Mouse (Mus musculus) CD8-positive naive resting alpha-beta T cell, adult 2 months (primary cell): Measurements from ENCODE around the gene Kcnc3.
A peak's percentile ranks its signal among the peaks of the same experiment; 100 is the strongest.

Experiments used
- DNase-seq, 2 experiments: peaks; one replicate each; pipeline ENCODE4 v3.0.0; 2022; ENCODE audit warnings: low read depth in 2 of 2, low spot score in 2 of 2

Kcnc3 gene

DNA sequence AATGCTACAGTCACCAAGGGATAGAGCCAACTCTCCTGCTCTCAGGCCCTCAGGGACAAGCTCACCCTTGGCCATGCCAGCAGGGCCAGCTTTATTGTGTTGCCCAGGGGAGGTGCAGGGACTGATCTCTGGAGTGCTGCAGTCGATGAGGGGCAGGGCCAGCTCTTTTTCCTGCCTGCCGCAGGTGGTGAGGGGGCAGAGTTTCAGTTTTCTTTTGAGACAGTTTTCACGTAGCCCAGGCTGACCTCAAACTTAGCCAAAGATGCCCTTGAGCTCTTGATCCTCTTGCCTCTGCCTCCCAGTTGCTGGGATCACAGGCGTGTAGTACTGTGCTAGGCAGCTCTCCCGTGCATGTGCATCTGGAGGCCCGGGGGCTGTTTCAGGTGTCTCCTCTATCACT lies 19.5 kb upstream of the Kcnc3 start:
- DNase-seq: no peak

DNA sequence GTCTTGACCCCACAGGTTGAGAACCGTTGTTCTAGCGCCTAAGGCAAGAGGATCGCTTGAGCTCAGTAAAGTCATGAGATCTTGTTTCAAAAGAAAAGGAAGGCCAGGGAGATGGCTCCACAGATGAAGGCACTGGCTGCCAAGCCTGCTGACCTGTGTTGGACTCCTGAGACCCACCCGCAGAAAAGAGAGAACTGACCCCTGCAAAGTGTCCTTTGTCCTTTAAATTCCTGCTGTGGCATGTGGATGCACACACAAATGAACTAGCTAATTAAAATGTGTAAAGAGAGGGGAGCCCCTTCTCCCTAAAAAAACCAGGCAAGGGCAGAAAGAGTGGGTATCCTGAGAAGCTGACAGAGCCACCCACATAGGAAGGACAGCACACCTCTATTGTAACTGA lies 18.7 kb upstream of the Kcnc3 start:
- DNase-seq: no peak

DNA sequence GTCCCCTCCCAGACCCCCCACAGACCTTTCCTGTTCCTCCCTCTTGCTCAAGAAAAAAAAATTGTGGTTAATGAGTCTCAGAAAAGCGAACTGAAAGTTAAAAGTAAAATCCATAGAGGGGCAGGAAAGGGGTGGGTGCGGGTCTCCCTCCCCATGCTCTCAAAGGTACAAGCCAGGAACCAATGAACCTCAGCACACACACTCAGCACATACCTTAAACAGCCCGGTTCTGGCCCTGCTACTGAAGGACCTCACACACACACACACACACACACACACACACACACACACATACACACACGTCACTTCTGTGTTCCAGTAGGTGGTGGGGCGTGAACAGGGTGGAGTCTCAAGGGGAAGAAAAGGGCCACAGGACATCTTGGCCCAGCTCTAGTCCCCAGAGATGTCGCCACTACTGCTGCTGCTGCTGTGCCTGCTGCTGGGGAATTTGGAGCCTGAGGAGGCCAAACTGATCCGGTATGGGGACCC lies 18.2 kb upstream of the Kcnc3 start, which contains the start of gene Napsa:
Napsa (plus strand) TSS at position 168 of the 489 bp plus-strand sequence.
- no peak for DNase-seq

DNA sequence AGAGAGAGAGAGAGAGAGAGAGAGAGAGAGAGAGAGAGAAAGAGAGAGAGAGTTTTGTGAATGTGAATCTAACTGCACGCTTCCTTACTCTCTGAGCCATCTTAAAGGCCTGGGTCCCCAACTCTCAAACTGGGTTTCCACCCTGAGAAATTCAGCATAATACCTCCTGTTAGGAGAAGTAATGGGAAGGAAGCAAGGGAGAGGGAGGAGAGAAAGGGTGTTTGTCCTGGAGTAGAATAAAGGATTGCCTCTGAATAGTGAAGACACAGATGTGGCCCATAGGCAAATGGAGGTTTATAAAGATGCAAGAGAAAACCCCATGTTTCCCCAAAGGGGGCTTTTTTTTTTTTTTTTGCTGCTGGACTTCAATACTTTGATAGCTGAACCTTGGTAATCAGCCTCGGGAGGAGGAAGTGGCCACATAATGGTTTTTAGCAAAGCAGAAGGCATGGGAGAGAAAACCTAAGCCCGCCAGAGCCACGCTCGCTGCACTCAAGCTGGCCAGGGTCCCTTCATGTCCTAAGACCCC lies 17.4 kb upstream of the Kcnc3 start:
- no peak for DNase-seq

DNA sequence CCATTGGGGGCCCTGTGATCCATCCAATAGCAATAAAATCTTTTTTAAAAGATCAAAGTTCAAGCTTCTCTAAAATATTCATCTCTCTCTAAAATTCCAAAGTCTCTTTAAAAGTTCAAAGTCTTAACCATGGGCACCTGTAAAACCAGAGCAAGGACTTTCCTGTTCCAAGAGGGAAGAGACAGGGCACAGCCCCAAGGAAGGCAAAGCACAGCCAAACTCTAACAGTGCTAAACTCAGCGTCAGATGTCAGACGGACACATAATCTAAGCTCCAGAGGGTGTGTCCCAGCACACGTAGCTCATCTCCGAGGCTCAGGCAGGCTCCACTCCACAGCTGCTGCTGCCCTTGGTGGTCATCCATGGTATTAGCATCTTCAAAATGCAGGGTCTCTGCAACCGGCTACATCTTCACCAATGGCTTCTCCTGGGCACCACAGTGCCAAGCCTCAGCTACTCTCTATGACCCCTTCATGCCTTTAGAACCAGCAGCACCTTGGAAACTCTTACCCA lies 14.1 kb upstream of the Kcnc3 start:
- DNase-seq: no peak

DNA sequence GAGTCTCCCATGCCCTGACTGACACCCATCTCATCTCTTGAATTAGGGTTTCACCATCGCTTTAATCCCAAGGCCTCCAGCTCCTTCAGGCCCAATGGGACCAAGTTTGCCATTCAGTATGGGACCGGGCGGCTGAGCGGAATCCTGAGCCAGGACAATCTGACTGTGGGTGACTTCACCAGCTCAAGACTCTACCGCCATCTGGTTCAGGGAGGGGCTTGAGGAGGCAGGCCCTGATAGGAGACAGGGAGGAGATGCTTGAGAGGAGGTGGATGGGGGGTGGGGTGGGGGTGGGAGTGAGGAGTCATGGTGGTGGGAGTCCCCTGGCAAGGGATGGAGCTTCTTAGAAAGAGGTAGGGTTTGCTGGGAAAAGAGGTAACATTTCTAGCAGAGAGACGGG lies 8.8 kb upstream of the Kcnc3 start:
- no peak for DNase-seq

DNA sequence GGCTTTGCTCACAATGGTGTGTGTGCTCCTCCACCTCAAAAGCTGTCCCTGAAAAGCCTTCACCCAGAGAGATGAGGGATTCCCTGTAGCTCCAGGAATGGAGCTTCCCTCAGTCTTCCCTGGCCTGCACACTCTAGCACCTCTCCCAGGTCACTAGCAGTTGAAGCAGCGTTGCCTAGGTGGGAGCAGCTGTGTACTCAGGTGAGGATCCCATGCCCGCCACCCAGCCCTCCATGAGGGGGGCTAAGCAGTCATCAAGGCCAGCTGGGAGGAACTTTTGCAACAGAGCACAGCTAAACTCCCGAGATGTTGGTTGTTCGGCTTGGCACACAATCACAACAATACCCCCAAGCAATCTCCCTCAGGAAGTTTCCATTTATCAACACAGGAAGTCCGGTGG lies 7.8 kb upstream of the Kcnc3 start:
- no peak for DNase-seq

DNA sequence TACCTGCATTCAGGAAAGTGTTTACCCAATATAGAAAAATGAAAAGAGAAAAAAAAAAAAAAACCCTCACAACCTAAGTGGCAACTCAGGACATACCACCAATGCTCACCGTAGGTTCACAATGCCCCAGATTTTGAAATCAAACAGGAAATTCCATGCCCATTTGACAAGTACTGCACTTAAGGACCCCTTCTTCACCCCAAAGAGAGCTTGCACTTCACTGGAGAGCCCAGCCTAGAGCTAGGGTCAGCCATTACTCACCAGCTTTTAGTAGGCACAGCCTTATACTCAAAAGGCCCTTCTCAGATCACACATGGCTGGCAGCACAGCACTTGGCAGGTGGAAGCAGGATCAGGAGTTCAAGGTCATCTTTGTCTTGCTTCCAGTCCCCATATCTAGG lies 7.3 kb upstream of the Kcnc3 start:
- DNase-seq: no peak

DNA sequence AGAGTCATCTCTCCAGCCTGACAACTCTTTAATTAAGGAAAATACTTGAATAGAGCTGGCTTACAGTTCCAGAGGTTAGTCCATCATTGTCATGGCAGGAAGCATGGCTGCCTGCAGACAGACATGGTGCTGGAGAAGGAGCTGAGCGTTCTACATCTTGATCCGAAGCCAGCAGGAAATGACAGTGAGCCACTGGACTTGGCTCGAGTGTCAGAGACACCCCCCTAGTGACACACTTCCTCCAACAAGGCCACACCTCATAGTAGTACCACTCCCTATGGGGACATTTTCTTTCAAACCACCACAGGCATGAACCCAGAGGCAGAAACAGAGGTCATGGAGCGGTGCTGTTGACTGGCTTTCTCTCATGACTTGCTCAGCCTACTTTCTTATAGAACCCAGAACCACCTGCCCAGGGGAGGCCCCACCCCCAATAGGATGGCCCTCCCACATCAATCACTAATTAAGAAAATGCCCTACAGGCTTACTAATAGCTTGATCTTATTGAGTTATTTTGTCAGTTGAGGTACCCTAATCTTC lies 6.1 kb upstream of the Kcnc3 start:
- no peak for DNase-seq

DNA sequence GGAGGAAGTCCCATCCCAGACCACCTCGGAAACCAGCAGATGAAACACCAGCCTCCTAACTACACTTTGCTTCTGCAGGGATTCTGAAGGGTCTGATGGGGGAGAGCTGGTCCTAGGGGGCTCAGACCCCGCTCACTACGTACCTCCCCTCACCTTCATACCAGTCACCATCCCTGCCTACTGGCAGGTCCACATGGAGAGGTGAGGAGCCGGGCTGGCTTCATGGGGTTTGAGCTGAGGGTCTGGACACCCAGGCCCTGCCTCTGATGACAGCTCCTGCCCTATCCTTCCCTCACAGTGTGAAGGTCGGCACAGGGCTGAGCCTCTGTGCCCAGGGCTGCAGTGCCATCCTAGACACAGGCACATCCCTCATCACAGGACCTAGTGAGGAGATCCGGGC lies 5.5 kb upstream of the Kcnc3 start:
- no peak for DNase-seq

DNA sequence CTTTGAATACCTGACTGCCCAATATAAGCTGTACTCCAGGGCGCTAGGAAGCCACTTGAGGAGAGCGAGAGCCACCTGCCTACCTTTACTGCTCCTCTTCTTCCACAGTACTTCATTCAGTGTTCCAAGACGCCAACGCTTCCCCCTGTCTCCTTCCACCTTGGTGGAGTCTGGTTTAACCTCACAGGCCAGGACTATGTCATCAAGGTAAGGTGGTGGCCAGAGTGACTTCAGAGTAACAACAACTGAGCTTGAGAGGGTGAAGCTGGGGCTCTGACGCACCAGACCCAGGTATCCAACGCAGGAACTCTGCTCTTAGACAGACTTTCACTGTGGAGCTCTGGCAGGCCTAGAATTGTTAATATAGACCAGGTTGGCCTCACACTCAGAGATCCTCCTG lies 4.9 kb upstream of the Kcnc3 start:
- DNase-seq: no peak

DNA sequence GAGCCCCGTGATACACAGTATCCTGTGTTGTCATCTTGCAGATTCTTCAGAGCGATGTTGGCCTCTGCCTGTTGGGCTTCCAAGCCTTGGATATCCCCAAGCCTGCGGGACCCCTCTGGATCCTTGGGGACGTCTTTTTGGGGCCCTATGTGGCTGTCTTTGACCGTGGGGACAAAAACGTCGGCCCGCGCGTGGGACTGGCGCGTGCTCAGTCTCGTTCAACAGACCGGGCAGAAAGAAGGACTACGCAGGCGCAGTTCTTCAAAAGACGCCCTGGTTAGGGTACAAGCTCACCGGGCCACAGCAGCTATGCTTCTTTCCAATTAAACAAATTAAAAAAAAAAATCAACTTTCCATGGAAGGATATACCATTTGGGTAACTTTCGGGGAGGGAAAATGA lies 3.9 kb upstream of the Kcnc3 start:
- no peak for DNase-seq

DNA sequence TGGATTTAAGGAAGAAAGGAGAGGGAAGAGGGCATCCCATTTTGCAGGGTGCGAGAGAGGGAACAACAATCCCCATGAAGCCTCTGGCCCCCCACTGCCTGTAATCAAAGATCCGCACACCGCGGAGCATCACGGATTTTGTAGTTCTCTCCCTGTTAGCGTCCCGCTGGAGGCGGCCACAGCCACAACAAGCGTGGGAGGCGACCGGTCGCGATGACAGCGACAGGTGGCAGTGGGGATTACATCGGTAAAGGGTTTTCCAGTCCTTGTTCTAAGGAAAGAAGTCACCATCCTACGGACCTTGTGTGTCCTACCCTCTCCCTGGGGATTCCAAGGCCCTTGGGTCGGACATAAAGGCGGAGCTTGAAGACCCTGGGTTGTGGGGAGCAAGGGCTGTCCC lies 3.5 kb upstream of the Kcnc3 start:
- no peak for DNase-seq

DNA sequence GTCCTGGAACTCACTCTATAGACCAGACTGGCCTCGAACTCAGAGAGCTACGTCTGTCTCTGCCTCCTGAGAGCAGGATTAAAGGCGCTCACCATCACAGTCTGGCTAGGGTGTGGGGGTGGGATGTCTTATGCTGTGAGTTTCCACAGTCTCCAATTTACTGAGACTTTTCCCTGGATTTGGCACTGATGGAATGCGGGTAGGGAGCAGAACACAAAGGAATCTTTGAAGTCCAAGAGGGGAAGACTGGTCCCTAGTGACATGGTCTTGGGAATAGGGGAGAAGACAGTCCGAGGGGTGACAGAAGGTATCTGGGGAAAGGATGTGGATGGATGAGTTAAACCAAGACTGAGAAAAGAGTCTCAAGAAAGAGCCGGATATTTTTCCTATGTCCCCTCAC lies 2.8 kb upstream of the Kcnc3 start:
- DNase-seq: no peak

DNA sequence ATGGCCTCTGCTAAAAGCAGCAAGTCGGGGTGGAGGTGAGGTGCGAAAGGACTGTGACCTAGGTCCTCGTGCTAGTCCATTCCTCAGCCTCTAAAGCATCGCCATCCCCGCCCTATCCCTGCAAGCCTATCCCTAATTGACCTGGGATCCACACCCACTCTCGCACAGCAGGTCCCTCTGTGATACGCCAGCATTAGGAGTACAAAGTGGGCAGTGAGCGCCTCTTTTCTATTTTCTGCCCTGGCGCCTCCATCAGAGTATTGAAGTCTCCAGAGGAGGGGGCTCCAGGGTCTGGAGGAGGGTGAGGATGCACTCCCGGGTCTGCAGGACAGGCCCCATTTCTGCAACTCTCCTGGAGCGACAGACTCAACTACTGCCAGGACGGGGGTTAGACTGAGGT lies 2.1 kb upstream of the Kcnc3 start:
- DNase-seq: no peak

DNA sequence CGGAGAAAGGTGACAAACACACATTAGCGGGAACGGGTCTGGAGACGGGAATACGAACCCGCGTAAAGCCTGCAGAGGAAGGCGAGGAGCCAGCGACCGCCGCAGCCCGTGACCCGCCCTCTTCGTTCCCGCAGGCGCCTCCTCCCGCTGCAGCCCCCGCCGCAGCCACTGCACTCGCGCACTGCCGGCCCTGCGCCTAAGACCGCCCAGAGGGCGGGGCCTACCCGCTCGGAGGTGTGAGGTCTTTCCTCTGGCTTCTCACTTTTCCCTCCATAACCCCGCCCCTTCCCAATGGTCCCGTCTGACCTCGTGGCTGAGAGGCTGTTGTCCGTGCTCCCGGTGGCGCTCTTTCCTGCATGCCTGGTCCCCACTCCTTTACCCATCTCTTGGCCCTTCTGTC lies 1.3 kb upstream of the Kcnc3 start:
- DNase-seq: peak in 1 of 2 experiments; percentile 14

DNA sequence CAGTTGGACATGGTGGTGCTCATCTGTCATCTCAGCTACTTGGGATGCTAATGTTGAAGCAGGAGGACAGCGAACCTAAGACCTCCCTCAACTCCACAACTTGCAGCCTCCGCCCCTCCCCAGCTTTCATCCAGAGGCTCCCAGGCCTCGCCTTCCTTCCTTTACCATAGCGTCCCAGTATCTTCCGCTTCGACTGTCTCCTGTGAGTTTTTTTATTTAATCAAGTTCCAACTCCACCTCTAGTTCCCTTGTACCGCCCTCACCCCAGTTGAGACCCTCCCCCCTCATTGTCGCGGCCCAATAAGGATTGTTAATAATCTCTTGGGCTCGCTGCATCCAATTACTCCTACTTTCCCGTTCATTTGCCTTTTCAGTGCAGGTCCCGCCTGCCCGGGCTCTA lies 518 bp upstream of the Kcnc3 start:
- DNase-seq: no peak

DNA sequence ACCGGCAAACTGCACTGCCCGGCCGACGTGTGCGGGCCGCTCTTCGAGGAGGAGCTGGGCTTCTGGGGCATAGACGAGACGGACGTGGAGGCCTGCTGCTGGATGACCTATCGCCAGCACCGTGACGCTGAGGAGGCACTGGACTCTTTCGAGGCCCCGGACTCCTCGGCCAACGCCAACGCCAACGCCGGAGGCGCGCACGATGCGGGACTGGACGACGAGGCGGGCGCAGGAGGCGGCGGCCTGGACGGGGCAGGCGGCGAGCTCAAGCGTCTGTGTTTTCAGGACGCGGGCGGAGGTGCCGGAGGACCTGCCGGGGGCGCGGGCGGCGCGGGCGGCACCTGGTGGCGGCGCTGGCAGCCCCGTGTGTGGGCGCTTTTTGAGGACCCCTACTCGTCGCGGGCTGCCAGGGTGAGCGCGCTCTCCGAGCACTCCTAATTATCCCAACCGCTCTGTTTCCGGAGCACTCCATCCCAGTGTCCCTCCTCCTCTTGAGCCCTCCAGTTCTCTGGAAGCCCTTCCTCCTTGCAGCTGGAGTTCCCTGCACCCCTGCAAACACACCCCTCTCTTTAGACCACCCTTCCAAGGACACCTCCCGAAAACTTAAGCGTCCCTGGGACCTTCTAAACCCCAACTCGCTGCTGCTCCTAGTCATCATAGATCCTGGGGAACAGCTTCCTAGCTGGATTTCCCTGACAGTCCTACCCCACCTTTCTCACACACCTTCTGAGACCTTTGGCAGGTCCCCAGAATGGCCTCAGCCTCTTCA lies 1.1 kb downstream of the Kcnc3 start:
- no peak for DNase-seq

DNA sequence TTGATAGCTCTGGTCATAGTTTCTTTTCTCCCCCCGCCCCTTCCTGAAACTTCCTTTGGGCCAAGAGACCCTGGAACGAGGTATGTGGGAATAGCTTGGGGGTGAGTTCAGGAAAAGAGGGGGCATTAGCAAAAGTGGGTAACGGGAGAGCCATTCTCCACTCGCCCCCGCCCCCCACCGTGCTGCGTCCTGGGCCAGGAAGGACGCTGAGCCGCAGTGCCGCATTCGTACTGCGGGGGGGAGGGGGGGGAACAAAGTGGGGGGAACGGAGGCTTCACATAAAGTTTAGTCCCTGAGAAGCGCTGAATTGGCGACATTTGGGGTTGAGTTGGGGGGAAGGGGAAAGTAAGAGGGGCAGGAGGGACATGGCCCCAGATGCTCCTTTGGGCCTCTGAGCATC lies 2.6 kb downstream of the Kcnc3 start:
- no peak for DNase-seq

DNA sequence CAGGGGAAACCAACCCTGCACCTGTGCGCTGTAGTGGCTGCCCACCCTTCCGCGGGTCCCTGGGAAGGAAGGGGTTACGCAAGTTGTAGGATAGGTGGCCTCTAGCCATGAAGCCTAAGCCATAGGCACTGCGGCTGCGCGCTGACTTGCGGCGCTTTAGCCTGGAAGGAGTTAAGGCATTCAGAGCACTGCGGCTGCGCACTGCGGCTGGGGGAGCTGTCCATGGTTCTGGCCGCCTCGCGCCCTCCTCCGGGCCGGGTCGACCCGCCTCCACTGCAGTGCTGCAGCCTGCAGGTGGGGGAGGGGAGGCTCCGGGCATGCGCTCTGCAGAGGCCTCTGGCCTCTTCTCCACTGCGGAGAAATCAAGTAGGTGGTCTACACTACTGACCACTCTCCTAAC lies 3.3 kb downstream of the Kcnc3 start:
- DNase-seq: peak in 1 of 2 experiments; percentile 19

DNA sequence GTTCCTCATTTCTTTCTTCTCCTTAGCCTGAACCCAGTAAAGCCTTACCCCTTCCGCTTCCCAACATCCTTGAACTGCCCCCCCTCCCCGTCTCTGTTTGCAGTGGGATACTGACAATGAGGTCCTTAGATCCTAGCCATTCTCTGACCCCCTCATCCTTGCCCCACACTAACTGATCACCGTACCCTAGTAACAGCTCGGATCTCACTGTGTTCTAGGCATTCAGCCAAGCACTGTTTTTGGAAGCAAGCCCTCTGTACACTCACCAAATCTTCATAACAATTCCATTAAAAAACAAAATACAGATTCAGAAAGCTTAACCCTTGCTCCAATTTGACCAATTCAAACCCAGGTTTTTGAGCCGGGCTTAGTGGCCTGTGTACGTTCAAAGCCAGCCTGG lies 3.8 kb downstream of the Kcnc3 start:
- no peak for DNase-seq

DNA sequence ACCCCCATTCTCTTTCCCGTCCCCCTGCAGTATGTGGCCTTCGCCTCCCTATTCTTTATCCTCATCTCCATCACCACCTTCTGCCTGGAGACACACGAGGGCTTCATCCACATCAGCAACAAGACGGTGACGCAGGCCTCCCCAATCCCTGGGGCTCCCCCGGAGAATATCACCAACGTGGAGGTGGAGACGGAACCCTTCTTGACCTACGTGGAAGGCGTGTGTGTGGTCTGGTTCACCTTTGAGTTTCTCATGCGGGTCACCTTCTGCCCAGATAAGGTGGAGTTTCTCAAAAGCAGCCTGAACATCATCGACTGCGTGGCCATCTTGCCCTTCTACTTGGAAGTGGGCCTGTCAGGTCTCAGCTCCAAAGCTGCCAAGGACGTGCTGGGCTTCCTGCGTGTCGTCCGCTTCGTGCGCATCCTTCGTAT lies 4.7 kb downstream of the Kcnc3 start:
- DNase-seq: no peak

DNA sequence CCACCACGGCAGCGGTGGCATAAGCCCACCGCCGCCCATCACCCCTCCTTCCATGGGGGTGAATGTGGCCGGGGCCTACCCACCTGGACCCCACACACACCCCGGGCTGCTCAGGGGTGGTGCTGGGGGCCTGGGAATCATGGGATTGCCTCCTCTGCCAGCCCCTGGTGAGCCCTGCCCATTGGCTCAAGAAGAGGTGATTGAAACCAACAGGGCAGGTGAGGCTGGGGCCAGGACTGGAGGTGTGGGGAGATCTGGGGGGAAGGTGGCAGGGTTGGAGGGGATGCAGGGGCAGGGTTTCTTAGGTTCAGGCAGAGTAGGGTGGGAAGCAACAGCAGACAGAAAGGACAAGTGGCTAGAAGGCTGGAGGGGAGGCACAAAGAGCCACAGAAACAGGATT lies 5.6 kb downstream of the Kcnc3 start:
- DNase-seq: no peak
